Mouse (Mus musculus) urinary bladder, postnatal 0 days (tissue): ENCODE measurements around the gene Pm20d2. TPM values are rescaled to one million over a fixed set of nuclear protein-coding genes. Genes with fewer than 3 reads are reported as not detected.

Source experiments
- polyA plus RNA-seq: library from polyadenylated mRNA; unstranded; fragments of >200 nt; fragmentation: Nextera tagmentation; extraction: Ambion mirVana; gene quantifications from 2 replicates; pipeline ENCODE4 v1.2.1, GENCODE M21; 2015

The Pm20d2 gene
- 0.63 and 0.97 TPM in 2 replicates for polyA plus RNA-seq

GRCm38 (mm10) chr4:33189735-33190036 lies at the start of gene Pm20d2:
Gene Pm20d2, minus strand, starts transcription at chr4:33189737.

GRCm38 (mm10) chr4:33208881-33209841 lies 19.6 kb upstream of the Pm20d2 start, which contains the start of gene Srsf12:
Gene Srsf12, plus strand, starts transcription at chr4:33208991.

GRCm38 (mm10) chr4:33132221-33132620 lies 57.3 kb downstream of the Pm20d2 start, which contains the start of gene Gabrr1:
Gene Gabrr1, plus strand, starts transcription at chr4:33132521.

Other genes with a start within 250 kb of the Pm20d2 start
- gene Ankrd6, start 238.9 kb downstream of the Pm20d2 start, polyA plus RNA-seq: 0.52 and 0.63 TPM in 2 replicates
- gene Rragd, start 206.7 kb downstream of the Pm20d2 start, polyA plus RNA-seq: 1.2 and 1.5 TPM in 2 replicates
- 40.0 and 53.3 TPM in 2 replicates for gene Ube2j1, start 158.3 kb downstream of the Pm20d2 start, polyA plus RNA-seq
- gene Gabrr2, start 126.7 kb downstream of the Pm20d2 start, polyA plus RNA-seq: 0.16 TPM in 1 of 2 replicates, not detected in the other
- not detected in 2 replicates for gene Gabrr1, start 57.2 kb downstream of the Pm20d2 start, polyA plus RNA-seq
- 0.21 and 0.52 TPM in 2 replicates for gene Srsf12, start 19.3 kb upstream of the Pm20d2 start, polyA plus RNA-seq
- gene Pnrc1, start 100.4 kb upstream of the Pm20d2 start, polyA plus RNA-seq: 53.5 and 58.1 TPM in 2 replicates
- gene Rngtt, start 120.6 kb upstream of the Pm20d2 start, polyA plus RNA-seq: 8.5 and 10.3 TPM in 2 replicates